Mouse (Mus musculus) spleen, postnatal 36 days (tissue): ENCODE data around the gene Loxl1.

ENCODE experiments used
- DNase-seq, 2 experiments: peaks; one replicate each; pipeline ENCODE4 v3.0.0; 2022; ENCODE audit warnings: low spot score in 2 of 2, mixed read lengths in 1 of 2

Loxl1 gene

DNA sequence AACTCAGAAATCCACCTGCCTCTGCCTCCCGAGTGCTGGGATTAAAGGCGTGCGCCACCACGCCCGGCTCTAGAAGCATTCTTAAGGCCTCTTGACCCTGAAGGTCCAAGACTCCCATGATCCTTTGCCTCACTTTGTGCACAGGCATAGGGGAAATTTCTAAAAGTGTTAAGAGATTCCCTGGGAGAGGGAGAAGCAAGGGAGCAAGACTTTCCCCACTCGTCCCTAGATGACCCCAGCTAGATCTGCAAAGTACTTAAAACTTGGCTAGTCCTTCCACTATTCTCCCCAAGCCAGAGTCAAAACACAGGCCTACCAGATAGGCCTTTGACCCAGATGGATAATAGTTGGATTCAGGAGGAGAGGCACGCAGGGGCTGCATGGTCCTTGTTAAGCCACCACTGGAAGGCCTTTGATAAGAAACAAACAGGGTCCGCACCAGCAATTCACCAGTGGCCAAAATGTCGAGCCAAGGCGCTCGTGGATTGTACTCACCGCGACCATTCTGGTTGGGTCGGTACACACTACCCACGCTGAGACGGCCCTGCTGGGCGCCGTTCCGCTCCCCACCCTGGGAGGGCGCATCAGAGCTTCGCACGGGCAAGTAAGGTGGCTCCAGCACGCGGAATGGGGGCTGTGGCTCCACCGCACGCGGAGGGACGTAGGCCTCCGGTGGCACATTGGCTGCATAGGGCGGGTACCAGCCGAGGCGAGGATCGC, 1.6 kb downstream of the Loxl1 start:
- no peak for DNase-seq

- DNase-seq, result no peak
These were observed 2.8 kb downstream of the Loxl1 start for GRCm38 (mm10) chr9:58310043-58310660.

DNA sequence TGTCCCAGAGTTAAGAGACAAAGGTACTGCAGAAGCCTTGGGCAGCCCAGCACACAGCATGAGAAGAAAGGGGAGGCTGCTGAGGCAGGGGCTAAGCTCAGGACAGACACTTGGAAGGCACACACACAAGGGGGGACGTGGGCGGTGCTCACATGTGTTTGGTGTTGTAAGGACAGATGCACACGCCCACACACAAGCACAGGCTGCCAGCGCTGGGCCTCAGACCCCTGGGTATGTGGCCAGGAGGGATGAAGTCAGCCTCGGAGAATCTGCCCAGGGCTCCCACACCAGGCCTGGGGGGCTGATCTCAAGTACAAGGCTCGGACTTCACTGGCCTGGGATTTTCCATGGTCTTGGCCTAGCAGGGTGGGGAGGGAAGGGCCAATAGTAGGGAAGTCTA, 4.6 kb downstream of the Loxl1 start:
- no peak for DNase-seq

DNA sequence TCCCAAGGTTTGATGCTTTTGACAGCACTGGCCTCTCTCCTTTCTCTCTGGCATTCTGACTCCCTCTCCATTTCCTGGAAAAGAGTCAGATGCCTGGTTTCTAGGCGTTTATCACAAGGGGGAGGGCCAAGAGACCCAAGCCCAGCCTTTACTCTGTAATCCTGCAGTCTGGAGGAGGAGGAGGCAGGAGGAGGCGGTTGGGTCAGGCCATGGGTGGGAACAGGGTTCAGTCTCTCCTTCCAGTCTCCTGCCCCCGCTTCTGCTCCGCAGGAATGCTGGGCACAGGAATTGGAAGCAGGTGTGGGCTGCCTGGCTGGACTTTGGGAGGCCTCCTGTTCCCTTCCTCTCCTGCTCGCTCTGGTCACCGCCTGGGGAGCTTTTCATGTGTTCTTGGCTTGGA, 7.3 kb downstream of the Loxl1 start:
- DNase-seq, result no peak

DNA sequence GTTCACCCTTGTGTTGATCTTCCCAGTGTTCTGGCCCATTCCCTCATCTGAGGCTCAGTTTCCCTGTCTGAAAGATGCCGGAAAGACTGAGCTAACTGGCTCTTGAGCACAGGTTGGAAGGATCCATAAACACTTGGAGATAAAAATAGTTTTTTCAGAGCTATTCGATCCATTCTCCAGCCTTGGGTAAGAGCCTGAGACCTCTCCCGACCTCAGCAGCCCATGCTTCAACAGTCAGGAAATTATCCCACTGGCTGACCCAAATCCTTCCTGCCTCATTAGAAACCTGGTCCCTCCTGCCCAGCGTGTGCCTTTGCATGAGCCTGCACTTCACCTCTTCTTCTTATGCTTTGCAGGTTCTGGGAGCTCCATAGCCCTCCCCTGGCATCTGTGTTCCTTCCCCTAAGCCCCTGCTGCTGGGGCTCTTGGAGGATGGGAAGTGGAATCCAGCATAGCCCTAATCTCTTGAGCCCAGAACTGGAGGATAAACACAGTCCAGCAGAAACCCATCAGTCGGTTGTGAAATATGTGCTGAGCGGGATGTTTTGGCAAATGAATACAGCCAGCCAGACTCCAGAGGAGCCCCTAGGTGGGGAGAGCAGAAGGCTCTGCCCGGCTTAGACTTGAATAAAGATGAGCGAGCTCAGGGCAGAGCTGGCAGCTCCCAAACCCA, 9.3 kb downstream of the Loxl1 start:
- DNase-seq, result no peak

DNA sequence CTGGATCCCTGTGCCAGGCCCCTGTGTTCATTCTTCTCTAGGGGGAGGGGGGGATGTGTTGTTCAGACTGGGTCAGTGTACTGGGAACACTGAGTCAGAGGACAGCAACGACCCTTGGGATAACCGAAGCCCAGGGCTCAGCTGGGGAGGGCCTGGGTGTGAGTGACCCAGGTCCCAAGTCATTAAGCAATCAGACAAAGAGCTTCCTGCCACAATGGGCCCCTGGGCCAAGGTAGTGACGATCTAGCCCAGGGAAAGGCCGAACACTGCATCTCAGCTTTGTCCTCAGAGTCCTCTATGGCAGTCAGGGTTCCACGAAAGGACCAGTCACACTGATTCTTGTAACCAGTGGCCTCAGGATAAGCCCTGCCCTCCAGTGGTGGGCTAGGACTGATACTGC, 9.9 kb downstream of the Loxl1 start:
- DNase-seq, result no peak

DNA sequence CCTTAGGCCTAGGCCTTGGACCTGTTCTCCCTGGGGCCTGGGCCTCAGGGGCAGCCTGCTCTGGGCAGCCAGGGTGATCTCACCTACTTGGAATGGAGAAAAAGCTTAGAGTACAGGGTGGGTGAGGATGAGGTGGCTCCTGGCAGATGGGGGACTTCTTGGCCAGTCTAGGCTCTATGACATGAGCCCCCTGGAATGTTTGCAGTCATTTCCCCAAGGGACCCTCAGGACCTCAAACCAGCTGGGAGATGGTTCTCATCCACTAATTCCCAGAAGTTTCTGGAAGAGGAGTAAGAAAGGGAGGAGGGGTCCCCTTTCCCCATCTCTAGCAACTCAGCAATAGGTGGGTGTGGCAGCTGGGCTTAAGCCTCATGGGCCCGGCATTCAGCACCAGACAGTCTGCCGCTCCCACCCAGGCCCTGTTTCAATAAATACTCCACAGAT, 13.6 kb downstream of the Loxl1 start:
- no peak for DNase-seq

DNA sequence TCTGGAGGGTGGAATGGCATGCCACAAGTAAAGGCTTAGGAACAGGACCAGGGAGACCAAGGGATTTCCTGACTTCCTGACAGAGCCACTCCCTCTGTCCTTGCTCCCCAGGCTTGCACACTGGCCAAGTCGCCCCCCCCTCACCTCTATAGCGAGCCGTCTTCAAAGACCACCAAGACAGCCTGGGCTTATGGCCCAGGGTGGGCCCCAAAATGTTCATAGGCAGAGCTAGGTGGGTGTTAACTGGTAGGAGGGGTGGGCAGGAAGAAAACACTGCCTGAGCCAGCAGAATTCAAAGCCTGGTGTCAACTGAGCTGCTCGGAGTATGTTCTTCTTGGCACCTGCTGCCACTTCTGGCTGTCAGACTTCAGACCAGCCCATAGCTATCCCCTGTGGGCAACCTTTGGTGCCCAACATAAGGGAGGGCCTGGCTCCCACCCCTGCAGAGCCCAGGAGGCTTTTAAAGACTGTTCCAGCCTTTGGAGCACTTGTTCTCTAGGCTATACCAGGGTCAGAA, 15.0 kb downstream of the Loxl1 start:
- no peak for DNase-seq

- no peak for DNase-seq
These were observed 15.9 kb downstream of the Loxl1 start for GRCm38 (mm10) chr9:58297065-58297464.

DNA sequence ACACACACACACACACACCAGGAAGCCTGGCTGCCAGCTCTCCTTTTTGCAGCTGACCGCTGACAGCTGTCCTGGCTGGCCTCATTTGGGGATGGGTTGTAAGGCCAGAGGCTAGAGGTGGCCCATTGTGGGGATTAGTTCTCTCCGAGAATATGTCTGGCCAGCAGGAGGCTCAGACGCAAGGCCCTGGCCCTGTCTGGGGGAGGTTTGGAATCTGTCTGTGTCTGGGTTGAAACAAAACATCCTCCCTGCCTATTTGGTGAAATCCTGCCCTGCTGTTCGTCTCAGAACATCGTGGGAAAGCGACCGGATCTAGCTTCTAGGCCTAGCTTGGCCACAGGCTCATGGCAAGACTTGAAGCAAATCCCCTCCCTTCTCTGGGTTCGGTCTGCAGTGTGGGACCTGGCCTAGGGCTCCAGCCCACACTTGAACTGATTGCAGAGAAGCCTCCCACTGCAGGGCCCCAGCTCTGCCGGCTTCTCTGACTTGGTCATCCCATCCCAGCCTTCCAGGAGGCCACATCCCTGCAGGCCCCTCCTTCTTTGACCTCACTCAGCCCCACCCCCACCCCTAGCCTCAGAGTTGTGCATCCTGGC, 17.1 kb downstream of the Loxl1 start:
- DNase-seq, result no peak

DNA sequence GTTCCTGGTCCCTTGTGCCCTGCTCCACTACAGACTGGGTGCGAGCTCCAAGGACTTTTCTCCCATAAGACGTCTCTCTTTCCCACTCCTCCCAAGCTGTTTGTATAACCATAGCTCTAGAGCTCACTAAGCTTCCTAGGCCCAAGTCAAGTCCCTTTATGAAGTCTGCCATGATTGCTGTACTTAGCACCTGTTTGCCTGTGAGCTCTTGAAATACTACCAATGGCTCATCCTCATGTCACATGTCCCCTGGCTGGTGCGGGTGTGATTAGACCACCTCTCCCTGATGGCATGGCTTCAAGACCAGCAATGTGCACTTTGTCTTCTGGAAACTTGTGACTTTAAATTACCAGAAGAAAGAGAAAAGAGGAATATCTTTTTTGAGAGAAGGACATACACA, 17.6 kb downstream of the Loxl1 start:
- no peak for DNase-seq

DNA sequence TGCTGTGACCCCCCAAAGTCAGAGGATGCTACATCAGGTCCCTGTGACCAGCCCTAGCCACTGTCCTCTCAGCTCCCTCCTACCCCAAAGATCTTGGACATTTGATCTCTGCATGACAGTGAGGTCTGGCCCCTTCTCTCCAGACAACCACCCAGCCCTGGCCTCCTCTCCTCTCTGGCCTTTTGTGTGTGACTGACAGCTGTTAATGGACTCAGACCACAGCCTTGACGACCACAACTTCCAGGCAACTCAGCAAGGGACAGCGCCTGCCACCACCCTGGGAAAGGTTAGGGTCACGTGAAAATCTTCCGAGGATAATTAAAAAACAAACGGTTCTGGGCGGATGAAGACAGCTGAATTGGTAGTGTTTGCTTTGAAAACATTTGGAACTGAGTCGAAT, 18.5 kb downstream of the Loxl1 start:
- no peak for DNase-seq

- DNase-seq, result no peak
These were observed 23.1 kb downstream of the Loxl1 start for GRCm38 (mm10) chr9:58289901-58290300.

DNA sequence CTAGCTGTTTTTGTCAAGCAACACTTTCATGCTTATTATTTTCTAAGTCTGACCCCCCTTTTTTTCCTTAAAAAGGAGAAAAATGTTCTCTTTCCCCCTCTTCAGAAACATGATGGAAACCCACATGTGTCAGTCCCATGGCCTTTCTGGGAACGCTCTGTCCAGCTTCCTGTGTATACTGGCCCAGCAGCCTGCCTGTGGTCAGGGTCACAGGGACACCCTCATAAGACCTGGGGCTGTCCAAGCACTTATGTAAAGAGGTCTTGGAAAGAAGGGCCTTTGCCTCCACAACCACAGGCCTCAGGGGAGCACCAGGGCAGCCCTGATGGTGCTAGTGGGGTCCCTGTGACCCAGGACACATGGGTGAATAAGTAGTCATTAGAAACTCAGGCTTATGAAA, 23.9 kb downstream of the Loxl1 start:
- DNase-seq, result no peak

GRCm38 (mm10) chr9:58283431-58283830, 29.6 kb downstream of the Loxl1 start:
- no peak for DNase-seq

- no peak for DNase-seq
These were observed 31.4 kb downstream of the Loxl1 start for GRCm38 (mm10) chr9:58281597-58281996.

DNA sequence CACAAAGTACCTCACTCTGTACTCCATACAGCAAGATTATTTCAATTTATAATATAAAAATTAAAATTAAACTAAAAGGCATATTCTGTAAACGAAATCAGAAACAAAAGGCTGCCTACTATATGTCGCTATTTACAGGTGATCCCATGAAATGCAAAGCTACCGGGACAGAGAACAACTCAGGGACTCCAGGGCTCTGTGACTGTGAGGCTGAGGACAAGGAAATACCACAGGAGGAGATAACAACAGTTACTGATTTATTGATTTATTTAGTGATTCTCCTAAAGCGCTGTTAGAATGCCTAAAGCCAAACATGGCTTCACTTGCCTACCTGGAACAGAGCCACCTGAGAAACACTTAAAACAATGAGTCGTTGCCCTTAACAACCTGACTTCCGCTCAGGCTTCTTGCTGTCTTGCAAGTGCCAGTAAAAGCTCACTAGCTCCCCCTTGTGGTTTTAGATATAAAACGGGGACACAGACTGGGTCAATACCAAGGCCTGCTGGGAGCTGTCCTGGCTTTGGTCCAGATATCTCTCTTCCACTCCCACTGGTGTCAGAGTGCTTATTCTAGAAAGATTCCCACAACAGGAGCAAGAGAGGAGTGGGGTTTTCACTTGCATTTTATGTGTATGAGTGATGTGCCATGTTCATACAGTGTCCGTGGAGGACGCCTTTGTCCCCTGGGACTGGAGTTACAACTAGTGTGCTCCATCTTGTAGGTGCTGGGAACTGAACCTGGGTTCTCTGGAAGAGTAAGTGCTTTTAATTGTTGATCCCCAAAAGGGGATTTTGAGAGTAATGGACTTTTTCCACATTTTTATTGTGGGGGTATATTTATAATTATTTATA, 32.5 kb downstream of the Loxl1 start:
- DNase-seq, result peak; percentile 82 to 87

- no peak for DNase-seq
These were observed 33.2 kb downstream of the Loxl1 start for GRCm38 (mm10) chr9:58279780-58280179.

- no peak for DNase-seq
These were observed 33.9 kb downstream of the Loxl1 start for GRCm38 (mm10) chr9:58278821-58279723.

DNA sequence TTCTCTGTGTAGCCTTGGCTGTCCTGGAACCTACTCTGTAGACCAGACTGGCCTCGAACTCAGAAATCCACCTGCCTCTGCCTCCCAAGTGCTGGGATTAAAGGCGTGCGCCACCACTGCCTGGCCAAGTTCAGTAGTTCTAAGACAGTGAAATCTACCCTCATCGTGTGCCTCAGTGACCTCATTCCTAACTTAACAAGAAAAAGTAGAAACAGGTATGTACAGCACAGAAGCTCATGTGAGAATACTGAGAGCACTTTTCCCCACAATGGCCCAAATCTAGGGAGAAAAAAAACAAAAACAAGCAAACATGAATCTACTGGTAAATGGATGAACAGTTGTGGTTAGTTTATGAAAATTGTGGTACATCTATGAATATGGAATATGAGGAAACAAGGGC, 34.7 kb downstream of the Loxl1 start:
- no peak for DNase-seq
